Mouse (Mus musculus) bone marrow, adult 2 months (tissue): ENCODE data around the gene Kcnab3.

ENCODE experiments used
- CTCF ChIP-seq: fragments of 200-500 bp; IDR thresholded peaks from 2 replicates; pipeline ENCODE4 v1.5.1; 2011; ENCODE audit warnings: low read length, control low read depth; ENCODE audit not compliant: control insufficient read depth, insufficient read depth
- POLR2A ChIP-seq: fragments of 200-500 bp; IDR thresholded peaks from 2 replicates; pipeline ENCODE4 v1.6.1; 2011; ENCODE audit warnings: low read depth, mild to moderate bottlenecking, control low read depth, low read length, borderline replicate concordance; ENCODE audit not compliant: control insufficient read depth

DNA sequence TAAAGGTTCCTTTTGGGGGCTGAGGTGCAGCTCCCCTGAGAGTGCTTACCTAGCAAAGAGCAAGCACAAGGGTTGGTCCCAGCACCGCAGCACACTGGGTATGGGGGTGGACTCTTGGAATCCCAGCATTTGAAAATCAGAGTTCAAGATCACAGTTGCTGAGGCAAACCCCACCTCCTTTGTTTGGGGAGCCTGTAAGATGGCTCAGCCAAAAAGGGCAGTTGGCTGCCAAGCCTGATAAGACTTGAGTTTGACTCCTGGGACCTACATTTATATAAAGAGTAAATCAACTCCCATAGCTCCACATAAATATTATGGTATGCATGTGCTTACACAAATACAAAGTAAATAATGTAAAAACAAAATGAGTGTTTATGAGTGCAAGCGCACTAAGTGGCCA, 20.0 kb upstream of the Kcnab3 start:
- TF ChIP-seq CTCF (no peak), POLR2A (no peak)
